Mouse (Mus musculus): ENCODE data around the gene Uqcc3.
"Not testable (repeated sequence)": the region's sequence is repeated elsewhere in the genome, so short reads cannot be mapped to it uniquely, and the experiment has no call there.

The Uqcc3 gene

GRCm38 (mm10) chr19:8896231-8896630 lies 15.5 kb upstream of the Uqcc3 start:
- in situ Hi-C loops (cut with MboI, MseI): loop anchor here (5.0 kb wide), 1 partner anchor 46 kb away; the partner anchor contains the start of gene Mta2

- in situ Hi-C loops (cut with MboI, MseI): loop anchor here (5.0 kb wide), 1 partner anchor 47 kb away; the partner anchor contains the start of gene Mta2
Observed at GRCm38 (mm10) chr19:8895397-8895960, 14.8 kb upstream of the Uqcc3 start.

GRCm38 (mm10) chr19:8892829-8893766 lies 12.4 kb upstream of the Uqcc3 start, which contains the start of gene Ints5:
TSS of gene Ints5 (plus strand) at chr19:8893005.
- in situ Hi-C loops (cut with MboI, MseI): no loop called here

- in situ Hi-C loops (cut with MboI, MseI): no loop called here
Observed at GRCm38 (mm10) chr19:8888511-8889385, 8.0 kb upstream of the Uqcc3 start, which contains the start of the genes 1810009A15Rik and Gm49416. TSS of gene 1810009A15Rik (plus strand) at chr19:8888853. TSS of gene Gm49416 (plus strand) at chr19:8888926.

GRCm38 (mm10) chr19:8887585-8888463 lies 7.1 kb upstream of the Uqcc3 start:
- in situ Hi-C loops (cut with MboI, MseI): no loop called here

- in situ Hi-C loops (cut with MboI, MseI): no loop called here
Observed at GRCm38 (mm10) chr19:8886916-8887584, 6.3 kb upstream of the Uqcc3 start.

- in situ Hi-C loops (cut with MboI, MseI): no loop called here
Observed at GRCm38 (mm10) chr19:8883616-8884015, 2.9 kb upstream of the Uqcc3 start, which contains the start of the genes Lbhd1 and Gm49403. TSS of gene Lbhd1 (plus strand) at chr19:8883732. TSS of gene Gm49403 (plus strand) at chr19:8883930.

- in situ Hi-C loops (cut with MboI, MseI): no loop called here
Observed at GRCm38 (mm10) chr19:8881034-8881392, 290 bp upstream of the Uqcc3 start.

- in situ Hi-C loops (cut with MboI, MseI): no loop called here
Observed at GRCm38 (mm10) chr19:8875031-8875430, 5.7 kb downstream of the Uqcc3 start.

- in situ Hi-C loops (cut with MboI, MseI): no loop called here
Observed at GRCm38 (mm10) chr19:8872266-8872840, 8.4 kb downstream of the Uqcc3 start.

- in situ Hi-C loops (cut with MboI, MseI): no loop called here
Observed at GRCm38 (mm10) chr19:8871267-8872186, 9.2 kb downstream of the Uqcc3 start, which contains the start of gene Ubxn1. TSS of gene Ubxn1 (plus strand) at chr19:8871496.

- in situ Hi-C loops (cut with MboI, MseI): no loop called here
Observed at GRCm38 (mm10) chr19:8870838-8871237, 9.9 kb downstream of the Uqcc3 start.

GRCm38 (mm10) chr19:8870381-8870780 lies 10.3 kb downstream of the Uqcc3 start:
- in situ Hi-C loops (cut with MboI, MseI): not testable (repeated sequence)

GRCm38 (mm10) chr19:8864265-8864664 lies 16.5 kb downstream of the Uqcc3 start:
- in situ Hi-C loops (cut with MboI, MseI): no loop called here

- in situ Hi-C loops (cut with MboI, MseI): loop anchor here (5.0 kb wide), 1 partner anchor 248 kb away; no protein-coding TSS in a partner anchor
Observed at GRCm38 (mm10) chr19:8859018-8859417, 21.7 kb downstream of the Uqcc3 start.

GRCm38 (mm10) chr19:8857689-8858088 lies 23.0 kb downstream of the Uqcc3 start:
- in situ Hi-C loops (cut with MboI, MseI): loop anchor here (5.0 kb wide), 1 partner anchor 250 kb away; no protein-coding TSS in a partner anchor

- in situ Hi-C loops (cut with MboI, MseI): no loop called here
Observed at GRCm38 (mm10) chr19:8853117-8853516, 27.6 kb downstream of the Uqcc3 start.

GRCm38 (mm10) chr19:8852236-8852928 lies 28.3 kb downstream of the Uqcc3 start:
- in situ Hi-C loops (cut with MboI, MseI): no loop called here

Measured in T-helper 2 cell (primary cell).